20 mouse cellular contexts compared by ENCODE assay signal in the genomic region with DNA sequence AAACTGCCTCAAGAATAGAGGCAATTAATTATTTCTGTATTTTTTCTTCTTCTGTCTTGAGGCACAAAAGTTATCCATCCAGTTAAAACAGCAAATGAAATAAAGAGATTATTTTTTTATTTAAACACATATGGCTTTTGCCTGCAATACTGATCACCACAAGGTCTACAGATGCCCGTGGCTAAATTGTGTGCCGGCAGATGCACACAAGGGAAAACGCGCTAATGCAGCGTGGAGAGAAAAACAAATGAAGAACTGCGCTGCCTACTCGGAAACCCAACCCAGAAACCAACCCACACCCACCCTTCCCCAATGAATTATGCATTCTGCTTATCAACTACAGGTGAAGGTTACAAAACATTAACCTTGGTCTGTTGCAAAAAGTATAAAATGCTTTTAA. TPM values are rescaled to one million over a fixed set of nuclear protein-coding genes. Genes with fewer than 3 reads are reported as not detected.
DNase-seq lines count a peak whose midpoint lies in the region; ATAC-seq lines count a peak whose summit lies in the region.
"Had no signal": no experiment of that assay in that cellular context is flagged by ENCODE, and none has a peak within 500 bp of the region (broad histone marks: within the 10 kb centered on the region; RNA-seq: fewer than 3 reads in every experiment).

No protein-coding gene starts in this region.

- no peak overlapping the region for H3K27ac ChIP-seq in midbrain, embryonic 11.5 days (ENCODE audit: low read depth, low read length)
- no peak overlapping the region for H3K27ac ChIP-seq in midbrain, embryonic 10.5 days (replicated peaks)
- H3K27ac ChIP-seq in midbrain, embryonic 13.5 days = peak overlapping the region; percentile 65; the same call in 1 of the 2 replicates
- no peak overlapping the region for H3K27ac ChIP-seq in liver, embryonic 12.5 days
- H3K27ac ChIP-seq: forebrain, embryonic 15.5 days; heart, adult 2 months; kidney, embryonic 15.5 days; left cerebral cortex, adult 2 months; limb, embryonic 12.5 days; liver, embryonic 15.5 days; stomach, embryonic 15.5 days had no signal

- H3K9me3 ChIP-seq in midbrain, embryonic 11.5 days (ENCODE audit: control insufficient read depth, low read length) = no peaks in the 10 kb centered on the region
- no peaks in the 10 kb centered on the region for H3K9me3 ChIP-seq in midbrain, embryonic 10.5 days (replicated peaks)
- no peaks in the 10 kb centered on the region for H3K9me3 ChIP-seq in midbrain, embryonic 13.5 days
- no peaks in the 10 kb centered on the region for H3K9me3 ChIP-seq in liver, embryonic 12.5 days (replicated peaks)
- H3K9me3 ChIP-seq: forebrain, embryonic 15.5 days; kidney, embryonic 15.5 days; limb, embryonic 12.5 days; liver, embryonic 15.5 days; stomach, embryonic 15.5 days had no signal

- H3K27me3 ChIP-seq in midbrain, embryonic 11.5 days (ENCODE audit: control insufficient read depth, insufficient read depth, low read length) = no peaks in the 10 kb centered on the region; the same call in 1 of the 2 replicates
- H3K27me3 ChIP-seq in midbrain, embryonic 10.5 days (ENCODE audit: low read depth, poor library complexity, severe bottlenecking) = peaks cover 30% of the 10 kb centered on the region
- H3K27me3 ChIP-seq in midbrain, embryonic 13.5 days = peaks cover 6% of the 10 kb centered on the region; the same call in 1 of the 2 replicates
- H3K27me3 ChIP-seq in liver, embryonic 12.5 days (replicated peaks) = peaks cover 23% of the 10 kb centered on the region

- 40% methylated on average over 7 of the region's 7 CpGs for WGBS in midbrain, embryonic 11.5 days
- WGBS in midbrain, embryonic 10.5 days = 63% methylated on average over 7 of the region's 7 CpGs
- WGBS in midbrain, embryonic 13.5 days = 20% methylated on average over 7 of the region's 7 CpGs
- WGBS in liver, embryonic 12.5 days (ENCODE audit: insufficient replicate concordance) = 79% methylated on average over 7 of the region's 7 CpGs

- no peak overlapping the region for H3K4me2 ChIP-seq in midbrain, embryonic 11.5 days
- H3K4me2 ChIP-seq in midbrain, embryonic 13.5 days (replicated peaks) = no peak overlapping the region
- H3K4me2 ChIP-seq in liver, embryonic 12.5 days = no peak overlapping the region
- H3K4me2 ChIP-seq: forebrain, embryonic 15.5 days; kidney, embryonic 15.5 days; limb, embryonic 12.5 days; liver, embryonic 15.5 days; stomach, embryonic 15.5 days had no signal

- no peak overlapping the region for H3K4me3 ChIP-seq in midbrain, embryonic 11.5 days (ENCODE audit: low read depth, low read length)
- no peak overlapping the region for H3K4me3 ChIP-seq in midbrain, embryonic 10.5 days
- H3K4me3 ChIP-seq in midbrain, embryonic 13.5 days (replicated peaks) = no peak overlapping the region
- no peak overlapping the region for H3K4me3 ChIP-seq in liver, embryonic 12.5 days
- H3K4me3 ChIP-seq: forebrain, embryonic 15.5 days; heart, adult 2 months; kidney, embryonic 15.5 days; left cerebral cortex, adult 2 months; limb, embryonic 12.5 days; liver, embryonic 15.5 days; stomach, embryonic 15.5 days had no signal

- DNase-seq in cerebellum, adult 9-10 months = peak; percentile 65
- DNase-seq in midbrain, embryonic 11.5 days (ENCODE audit: low spot score, missing footprints) = peak; percentile 87
- DNase-seq in midbrain, embryonic 10.5 days (ENCODE audit: low spot score) = no peak
- no peak for DNase-seq in thymus, postnatal 4 days
- DNase-seq: heart, adult 2 months; lung, postnatal 14 days; right cerebral cortex, adult 18-20 months; spleen, adult 18-20 months had no signal

- H3K4me1 ChIP-seq in midbrain, embryonic 11.5 days (ENCODE audit: control insufficient read depth, insufficient read depth, low read length) = peaks cover 8% of the 10 kb centered on the region
- H3K4me1 ChIP-seq in midbrain, embryonic 10.5 days = peaks cover 42% of the 10 kb centered on the region
- peaks cover 40% of the 10 kb centered on the region for H3K4me1 ChIP-seq in midbrain, embryonic 13.5 days (replicated peaks)
- peaks cover 3% of the 10 kb centered on the region; the same call in 1 of the 2 replicates for H3K4me1 ChIP-seq in liver, embryonic 12.5 days
- H3K4me1 ChIP-seq: liver, embryonic 15.5 days; stomach, embryonic 15.5 days had no signal

- no peak overlapping the region for H3K9ac ChIP-seq in midbrain, embryonic 11.5 days (ENCODE audit: low read length)
- H3K9ac ChIP-seq in midbrain, embryonic 13.5 days (replicated peaks) = no peak overlapping the region
- H3K9ac ChIP-seq in liver, embryonic 12.5 days = no peak overlapping the region
- H3K9ac ChIP-seq: forebrain, embryonic 15.5 days; kidney, embryonic 15.5 days; limb, embryonic 12.5 days; liver, embryonic 15.5 days; stomach, embryonic 15.5 days had no signal

- no peak for ATAC-seq in cerebellum, adult (ENCODE audit: insufficient number of reproducible peaks, low FRiP score, low TSS enrichment)
- ATAC-seq in midbrain, embryonic 11.5 days (ENCODE audit: low FRiP score) = 0 out of 2 replicates have a peak, but pooled peaks have one; percentile 14
- ATAC-seq in midbrain, embryonic 13.5 days = no peak
- ATAC-seq in megakaryocyte progenitor cell, adult 5-6 weeks (replicated peaks; ENCODE audit: poor library complexity) = no peak
- no peak for ATAC-seq in liver, embryonic 12.5 days
- ATAC-seq: activated CD4-positive, CD25-positive, alpha-beta regulatory T cell, adult 4 months; forebrain, embryonic 15.5 days; inflammation-experienced regulatory T-cells, adult 6 months had no signal

- H3K36me3 ChIP-seq in midbrain, embryonic 11.5 days (ENCODE audit: control insufficient read depth, insufficient read depth, low read length) = no peaks in the 10 kb centered on the region
- peaks cover 3% of the 10 kb centered on the region; the same call in 1 of the 2 replicates for H3K36me3 ChIP-seq in midbrain, embryonic 10.5 days
- no peaks in the 10 kb centered on the region; the same call in 1 of the 2 replicates for H3K36me3 ChIP-seq in midbrain, embryonic 13.5 days
- H3K36me3 ChIP-seq in liver, embryonic 12.5 days = no peaks in the 10 kb centered on the region
- H3K36me3 ChIP-seq: forebrain, embryonic 15.5 days; kidney, embryonic 15.5 days; limb, embryonic 12.5 days; liver, embryonic 15.5 days; stomach, embryonic 15.5 days had no signal

RNA-seq across cellular contexts. Expression of a gene that starts 7.1 kb away (rescaled TPM):
- 92.8 and 102 TPM in 2 replicates for polyA plus RNA-seq in midbrain, embryonic 11.5 days (2014; fragmentation: Nextera tagmentation; extraction: Ambion mirVana)
- polyA plus RNA-seq in midbrain, embryonic 10.5 days (2016; fragmentation: Nextera tagmentation; extraction: Ambion mirVana) = 33.1 and 47.5 TPM in 2 replicates
- 157 and 181 TPM in 2 replicates for polyA plus RNA-seq in midbrain, embryonic 13.5 days (2015; fragmentation: Nextera tagmentation; extraction: Ambion mirVana)
- total RNA-seq in megakaryocyte progenitor cell, adult 5-6 weeks (2015) = not detected in 2 replicates
- not detected in 2 replicates for total RNA-seq in megakaryocyte progenitor cell, adult 5-6 weeks (2017)
- polyA plus RNA-seq in liver, embryonic 12.5 days (2016; fragmentation: Nextera tagmentation; extraction: Ambion mirVana) = 0.20 and 0.26 TPM in 2 replicates
- polyA plus RNA-seq: inflammation-experienced regulatory T-cells, adult 6 months had no signal

Comparison
In these comparisons a context has a peak if more than half of its experiments do, and no peak if none do; other contexts are left out.
1. DNase-seq: peak in cerebellum, adult 9-10 months (single experiment) and midbrain, embryonic 11.5 days (single experiment); none in midbrain, embryonic 10.5 days (single experiment) and thymus, postnatal 4 days (single experiment).
2. RNA of a gene that starts 7.1 kb away (polyA plus RNA-seq): 157 to 181 TPM in midbrain, embryonic 13.5 days, 92.8 to 102 TPM in midbrain, embryonic 11.5 days and 33.1 to 47.5 TPM in midbrain, embryonic 10.5 days; 0.20 to 0.26 TPM in liver, embryonic 12.5 days; every median in the first group is over 10 times any median in the second.